Mouse (Mus musculus): ENCODE measurements at regions not wholly inside any gene's neighbourhood (a gene's known extent, or its start where the extent isn't known, plus 50 kb on each side); places are given as distances from the start of the nearest gene placed in this dataset.
"Not testable (repeated sequence)": the region's sequence is repeated elsewhere in the genome, so short reads cannot be mapped to it uniquely, and the experiment has no call there.

GRCm38 (mm10) chr4:49958275-49958674, 112.7 kb upstream of the Grin3a start:
- DNase-seq (ENCODE audit: low spot score in 2 of 2): peak; percentile 4 to 6

GRCm38 (mm10) chr4:49956855-49957254, 111.3 kb upstream of the Grin3a start:
- DNase-seq (ENCODE audit: low spot score in 2 of 2): no peak

GRCm38 (mm10) chr4:49946306-49946705, 100.8 kb upstream of the Grin3a start:
- DNase-seq (ENCODE audit: low spot score in 2 of 2): no peak

- DNase-seq (ENCODE audit: low spot score in 2 of 2): no peak
These were observed 91.9 kb upstream of the Grin3a start for GRCm38 (mm10) chr4:49937471-49937870.

GRCm38 (mm10) chr4:49929636-49930035, 84.1 kb upstream of the Grin3a start:
- DNase-seq (ENCODE audit: low spot score in 2 of 2): not testable (repeated sequence)

- DNase-seq (ENCODE audit: low spot score in 2 of 2): no peak
These were observed 81.5 kb upstream of the Grin3a start for GRCm38 (mm10) chr4:49927045-49927444.

- no peak for DNase-seq (ENCODE audit: low spot score in 2 of 2)
These were observed 68.7 kb upstream of the Grin3a start for GRCm38 (mm10) chr4:49914221-49914620.

GRCm38 (mm10) chr4:49913636-49914035, 68.1 kb upstream of the Grin3a start:
- DNase-seq (ENCODE audit: low spot score in 2 of 2): peak; percentile 5 to 33

Measured in left cerebral cortex, adult 18-20 months (tissue).